Comparison of ENCODE assay signal across 8 mouse cellular contexts in the genomic region with DNA sequence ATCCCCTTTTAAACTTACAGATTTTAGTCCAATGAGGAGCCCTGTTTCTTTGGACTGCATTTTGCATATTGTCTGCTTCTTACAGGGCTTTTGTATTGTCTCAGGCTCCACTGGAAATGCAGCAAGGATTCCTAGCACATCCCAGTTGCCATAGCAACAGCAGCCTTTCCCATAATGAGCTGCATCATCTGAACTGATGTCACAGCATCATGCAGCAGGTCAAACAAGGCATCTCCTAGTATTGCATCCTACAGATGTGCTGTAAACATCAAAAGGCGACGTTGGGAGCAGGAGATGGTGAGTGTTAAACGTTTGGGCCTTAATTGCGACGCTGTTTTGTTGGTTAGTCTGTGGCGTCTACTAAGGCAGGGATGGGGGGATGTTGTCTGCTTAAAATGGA. TPM values are rescaled to one million over a fixed set of nuclear protein-coding genes. Genes with fewer than 3 reads are reported as not detected.
A peak's percentile ranks its signal among the peaks of the same experiment; 100 is the strongest.
DNase-seq lines count a peak whose midpoint lies in the region; ATAC-seq and TF ChIP-seq lines count a peak whose summit lies in the region.

A gene (plus strand): TSS at position 238 of the 400 bp plus-strand sequence.

- H3K27me3 ChIP-seq in embryonic facial prominence, embryonic 13.5 days, result no peaks in the 10 kb centered on the region
- no peaks in the 10 kb centered on the region for H3K27me3 ChIP-seq in heart, postnatal 0 days (ENCODE audit: control insufficient read depth, insufficient read depth, low read length)
- no peaks in the 10 kb centered on the region for H3K27me3 ChIP-seq in neural tube, embryonic 15.5 days (replicated peaks)

- TF ChIP-seq CTCF in heart, postnatal 0 days (IDR thresholded peaks at IDR 0.05; ENCODE audit: low read depth), result no peak

- H3K36me3 ChIP-seq in embryonic facial prominence, embryonic 13.5 days, result no peaks in the 10 kb centered on the region
- no peaks in the 10 kb centered on the region for H3K36me3 ChIP-seq in heart, postnatal 0 days (replicated peaks; ENCODE audit: control insufficient read depth, insufficient read depth, low read length)
- no peaks in the 10 kb centered on the region for H3K36me3 ChIP-seq in neural tube, embryonic 15.5 days

- no peak for ATAC-seq in embryonic facial prominence, embryonic 13.5 days (ENCODE audit: insufficient number of reproducible peaks, insufficient read depth, low FRiP score, low TSS enrichment, low read depth)
- no peak for ATAC-seq in heart, postnatal 0 days (ENCODE audit: insufficient read depth, low read depth)
- peak; percentile 88 for ATAC-seq in neural tube, embryonic 15.5 days (ENCODE audit: low FRiP score)

- no peak for TF ChIP-seq EP300 in heart, postnatal 0 days (IDR thresholded peaks at IDR 0.05; ENCODE audit: low read depth)

- H3K4me2 ChIP-seq in embryonic facial prominence, embryonic 13.5 days, result peak within 1 kb of the TSS; percentile 56
- no peak within 1 kb of the TSS for H3K4me2 ChIP-seq in heart, postnatal 0 days (ENCODE audit: low read depth, low read length)
- H3K4me2 ChIP-seq in neural tube, embryonic 15.5 days, result peak within 1 kb of the TSS; percentile 72

- H3K4me1 ChIP-seq in embryonic facial prominence, embryonic 13.5 days, result peaks cover 45% of the 10 kb centered on the region
- no peaks in the 10 kb centered on the region for H3K4me1 ChIP-seq in heart, postnatal 0 days (ENCODE audit: control insufficient read depth, insufficient read depth)
- peaks cover 43% of the 10 kb centered on the region for H3K4me1 ChIP-seq in neural tube, embryonic 15.5 days

- 0 out of 2 replicates have a peak within 1 kb of the TSS, but pooled peaks have one; percentile 17 for H3K9ac ChIP-seq in embryonic facial prominence, embryonic 13.5 days
- H3K9ac ChIP-seq in heart, postnatal 0 days (replicated peaks; ENCODE audit: low read depth, low read length), result no peak within 1 kb of the TSS
- H3K9ac ChIP-seq in neural tube, embryonic 15.5 days (replicated peaks), result peak within 1 kb of the TSS; percentile 70

- H3K27ac ChIP-seq in embryonic facial prominence, embryonic 13.5 days, result peak within 1 kb of the TSS; percentile 88
- no peak within 1 kb of the TSS for H3K27ac ChIP-seq in heart, postnatal 0 days (ENCODE audit: low read depth)
- peak within 1 kb of the TSS; percentile 93 for H3K27ac ChIP-seq in neural tube, embryonic 15.5 days (replicated peaks)

- H3K9me3 ChIP-seq in embryonic facial prominence, embryonic 13.5 days, result no peaks in the 10 kb centered on the region
- H3K9me3 ChIP-seq in heart, postnatal 0 days (replicated peaks; ENCODE audit: control insufficient read depth, low read length), result no peaks in the 10 kb centered on the region
- no peaks in the 10 kb centered on the region for H3K9me3 ChIP-seq in neural tube, embryonic 15.5 days (replicated peaks)

- 30% methylated on average over 6 of the region's 6 CpGs for WGBS in embryonic facial prominence, embryonic 13.5 days
- WGBS in heart, postnatal 0 days, result 73% methylated on average over 6 of the region's 6 CpGs
- 6% methylated on average over 6 of the region's 6 CpGs for WGBS in neural tube, embryonic 15.5 days

- peak within 1 kb of the TSS; percentile 27; the same call in 1 of the 2 replicates for H3K4me3 ChIP-seq in embryonic facial prominence, embryonic 13.5 days
- no peak within 1 kb of the TSS for H3K4me3 ChIP-seq in heart, postnatal 0 days (ENCODE audit: low read depth, low read length)
- peak within 1 kb of the TSS; percentile 62 for H3K4me3 ChIP-seq in neural tube, embryonic 15.5 days (replicated peaks)

- peak; percentile 72 for DNase-seq in cerebellum, adult 8-10 months
- no peak for DNase-seq in heart, postnatal 0 days (ENCODE audit: low spot score)
- peak; percentile 79 to 83 for DNase-seq in left cerebral cortex, adult 18-20 months (ENCODE audit: low spot score in 2 of 2)
- DNase-seq in spleen, adult 12 weeks (ENCODE audit: low spot score), result no peak
- DNase-seq in ovary, adult 18-20 months (ENCODE audit: low spot score), result no peak
- no peak for DNase-seq in adrenal gland, postnatal 25 days

RNA-seq across cellular contexts. Expression of the gene that starts here (rescaled TPM):
- polyA plus RNA-seq in embryonic facial prominence, embryonic 13.5 days (2015; fragmentation: Nextera tagmentation; extraction: Ambion mirVana), result 1.3 and 1.4 TPM in 2 replicates
- total RNA-seq in heart, postnatal 0 days (2014; rRNA removed; ENCODE audit: low replicate concordance), result 53.2 and 53.9 TPM in 2 replicates
- polyA plus RNA-seq in heart, postnatal 0 days (2015; fragmentation: Nextera tagmentation; extraction: Ambion mirVana), result 8.5 and 10.3 TPM in 2 replicates
- 100 to 1,000 TPM; 159 to 164 TPM for total RNA-seq in left cerebral cortex, adult 18-20 months (2021)
- polyA plus RNA-seq in neural tube, embryonic 15.5 days (2015; fragmentation: Nextera tagmentation; extraction: Ambion mirVana), result 20.3 and 24.4 TPM in 2 replicates
- 1.4 and 3.0 TPM in 2 replicates for total RNA-seq in adrenal gland, postnatal 25 days (2021)

Comparison
In these comparisons a context has a peak if more than half of its experiments do, and no peak if none do; other contexts are left out.
1. RNA of the gene that starts here (total RNA-seq): 159 to 164 TPM in left cerebral cortex, adult 18-20 months and 53.2 to 53.9 TPM in heart, postnatal 0 days; 1.4 to 3.0 TPM in adrenal gland, postnatal 25 days; every median in the first group is over 10 times any median in the second.
2. DNase-seq: peak in cerebellum, adult 8-10 months (single experiment) and left cerebral cortex, adult 18-20 months (2 of 2); none in heart, postnatal 0 days (single experiment), spleen, adult 12 weeks (single experiment), ovary, adult 18-20 months (single experiment) and adrenal gland, postnatal 25 days (single experiment).